14 mouse cellular contexts compared by ENCODE assay signal in genomic region chr16:31454013-31454412, GRCm38 (mm10). TPM values are rescaled to one million over a fixed set of nuclear protein-coding genes. Genes with fewer than 3 reads are reported as not detected.
DNase-seq lines count a peak whose midpoint lies in the region; TF ChIP-seq lines count a peak whose summit lies in the region.
"Had no signal": no experiment of that assay in that cellular context is flagged by ENCODE, and none has a peak within 500 bp of the region (broad histone marks: within the 10 kb centered on the region; RNA-seq: fewer than 3 reads in every experiment).

No protein-coding gene starts in this region.

- peak overlapping the region; percentile 72 for H3K27ac ChIP-seq in left cerebral cortex, adult 2 months
- H3K27ac ChIP-seq: lung, embryonic 15.5 days had no signal

- intact Hi-C loops in left cerebral cortex, adult 2 months (cut with DNase I): no loop called here

- DNase-seq in left cerebral cortex, adult 2 months (ENCODE audit: extremely low spot score in 1 of 2, low spot score in 2 of 2): no peak
- no peak for DNase-seq in left cerebral cortex, adult 11 months (ENCODE audit: low spot score)
- peak; percentile 89 for DNase-seq in Muller cell, postnatal 12 days (ENCODE audit: inconsistent ontology term)
- DNase-seq in adrenal gland, postnatal 14 days: peak; percentile 82
- peak; percentile 72 to 86 for DNase-seq in kidney, postnatal 25 days
- DNase-seq in frontal cortex, postnatal 36 days (ENCODE audit: low spot score in 2 of 2): no peak
- no peak for DNase-seq in cerebellum, adult 9-11 months
- DNase-seq in urinary bladder, postnatal 14 days (ENCODE audit: low spot score): no peak
- DNase-seq: cerebellum, adult 18-20 months; heart, adult 18-20 months; heart, postnatal 14 days; midbrain, embryonic 14.5 days; right cerebral cortex, adult 18-20 months had no signal

- no peak for TF ChIP-seq CTCF in left cerebral cortex, adult 2 months (IDR thresholded peaks at IDR 0.05)

- H3K4me3 ChIP-seq in left cerebral cortex, adult 2 months: no peak overlapping the region
- H3K4me3 ChIP-seq: lung, embryonic 15.5 days had no signal

RNA-seq across cellular contexts. Expression of gene Bdh1, which starts 31.9 kb away (rescaled TPM):
- total RNA-seq in left cerebral cortex, adult 2 months (2021): 100 to 1,000 TPM; 108 TPM
- total RNA-seq in adrenal gland, postnatal 14 days (2021): 11.9 and 50.4 TPM in 2 replicates

Comparison
In these comparisons a context has a peak if more than half of its experiments do, and no peak if none do; other contexts are left out.
1. DNase-seq: peak in Muller cell, postnatal 12 days (single experiment), adrenal gland, postnatal 14 days (single experiment) and kidney, postnatal 25 days (2 of 2); none in left cerebral cortex, adult 2 months (0 of 2), left cerebral cortex, adult 11 months (single experiment), frontal cortex, postnatal 36 days (0 of 2), cerebellum, adult 9-11 months (single experiment) and urinary bladder, postnatal 14 days (single experiment).